Mouse (Mus musculus) heart, embryonic 11.5 days (tissue): ENCODE results near the gene Ldlr. TPM values are rescaled to one million over a fixed set of nuclear protein-coding genes. Genes with fewer than 3 reads are reported as not detected.

Experiments used
- ATAC-seq: fragments of 200-750 bp; cut with Nextera tagmentation; replicated peaks from 2 replicates; pipeline ENCODE4 v1.8.0; 2017; ENCODE audit warnings: moderate library complexity; ENCODE audit not compliant: insufficient number of reproducible peaks, low FRiP score, low TSS enrichment
- H3K27ac ChIP-seq: fragments of 300-500 bp; sonication (generic); 2 replicates; pipeline ENCODE4 v1.5.1; 2014; ENCODE audit warnings: mild to moderate bottlenecking, low read depth, low read length
- H3K27me3 ChIP-seq: fragments of 300-500 bp; sonication (generic); 2 replicates; pipeline ENCODE4 v1.6.1; 2014; ENCODE audit warnings: mild to moderate bottlenecking, low read length, mixed read lengths; ENCODE audit not compliant: control insufficient read depth, insufficient read depth
- H3K36me3 ChIP-seq: fragments of 300-500 bp; sonication (generic); 2 replicates; pipeline ENCODE4 v1.6.1; 2014; ENCODE audit warnings: mild to moderate bottlenecking, low read length, moderate library complexity, mixed read lengths; ENCODE audit not compliant: control insufficient read depth, insufficient read depth
- H3K4me1 ChIP-seq: fragments of 300-500 bp; sonication (generic); 2 replicates; pipeline ENCODE4 v1.6.1; 2014; ENCODE audit warnings: low read length; ENCODE audit not compliant: control insufficient read depth, insufficient read depth
- H3K4me2 ChIP-seq: fragments of 300-500 bp; sonication (generic); 2 replicates; pipeline ENCODE4 v1.6.1; 2014; ENCODE audit warnings: mild to moderate bottlenecking, moderate library complexity
- H3K4me3 ChIP-seq: fragments of 300-500 bp; sonication (generic); 2 replicates; pipeline ENCODE4 v1.5.1; 2014; ENCODE audit warnings: low read depth, low read length
- H3K9ac ChIP-seq: fragments of 300-500 bp; sonication (generic); 2 replicates; pipeline ENCODE4 v1.6.1; 2014; ENCODE audit warnings: mild to moderate bottlenecking, low read depth, low read length, moderate library complexity
- H3K9me3 ChIP-seq: fragments of 300-500 bp; sonication (generic); replicated peaks from 2 replicates; pipeline ENCODE4 v1.6.1; 2016; ENCODE audit warnings: low read length; ENCODE audit not compliant: control insufficient read depth
- WGBS: fragments of 180-500 bp; shearing (Covaris S2); extraction: QIAGEN DNeasy Blood & Tissue Kit; methylation state at CpG from one replicate; pipeline ENCODE4 v1.1.7; 2014; ENCODE audit not compliant: insufficient replicate concordance; 5-methylcytosine and 5-hydroxymethylcytosine counted together
- polyA plus RNA-seq: library from polyadenylated mRNA; unstranded; fragments of >200 nt; fragmentation: Nextera tagmentation; extraction: Ambion mirVana; gene quantifications from 2 replicates; pipeline ENCODE4 v1.2.1, GENCODE M21; 2014

Gene Ldlr
- polyA plus RNA-seq, 1 experiment from 2014 or later: 11.1 TPM

DNA sequence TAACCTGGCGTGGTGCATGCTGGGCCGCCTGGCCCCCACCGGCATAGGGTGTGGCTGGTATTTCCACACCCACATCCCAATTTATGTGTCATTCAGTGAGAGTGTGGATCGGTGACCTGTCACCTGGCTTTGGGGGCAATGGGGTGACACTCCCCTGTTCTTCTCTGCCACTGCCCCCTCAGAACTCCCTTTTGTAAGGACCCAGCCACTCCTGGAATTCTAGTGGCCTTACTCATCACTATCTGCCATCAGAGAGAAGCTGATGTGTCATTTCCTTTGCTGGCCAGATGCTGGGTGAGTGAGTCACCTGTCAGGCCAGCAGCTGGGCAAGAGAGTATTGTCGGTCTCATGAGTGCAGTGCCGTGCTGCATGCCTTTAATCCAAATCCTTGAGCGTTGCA lies 6.0 kb downstream of the Ldlr start:
- peaks cover 30% of the 10 kb centered on the region for H3K36me3 ChIP-seq
- H3K4me1 ChIP-seq: peaks cover 35% of the 10 kb centered on the region
- H3K27ac ChIP-seq: no peak overlapping the region
- WGBS: 69% methylated on average over 7 of the region's 7 CpGs
- H3K9me3 ChIP-seq: no peaks in the 10 kb centered on the region
- H3K27me3 ChIP-seq: no peaks in the 10 kb centered on the region
- no peak for ATAC-seq
- no peak overlapping the region for H3K4me3 ChIP-seq
- no peak overlapping the region for H3K9ac ChIP-seq
- H3K4me2 ChIP-seq: no peak overlapping the region

DNA sequence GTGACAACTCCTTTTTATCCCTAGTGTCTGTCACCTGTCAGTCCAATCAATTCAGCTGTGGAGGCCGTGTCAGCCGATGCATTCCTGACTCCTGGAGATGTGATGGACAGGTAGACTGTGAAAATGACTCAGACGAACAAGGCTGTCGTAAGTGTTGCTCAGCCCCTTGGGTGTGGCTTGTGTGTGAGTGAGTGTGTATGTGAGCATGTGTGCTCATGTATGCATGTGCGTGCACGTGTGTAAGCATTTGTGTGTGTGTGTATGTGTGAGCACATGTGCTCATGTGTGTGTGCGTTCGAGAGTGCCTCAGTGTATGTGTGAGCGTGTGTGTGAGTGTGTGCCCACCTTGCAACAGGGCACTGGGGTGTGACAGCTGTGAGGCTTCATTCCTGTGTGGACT lies 9.0 kb downstream of the Ldlr start:
- no peak overlapping the region for H3K27ac ChIP-seq

DNA sequence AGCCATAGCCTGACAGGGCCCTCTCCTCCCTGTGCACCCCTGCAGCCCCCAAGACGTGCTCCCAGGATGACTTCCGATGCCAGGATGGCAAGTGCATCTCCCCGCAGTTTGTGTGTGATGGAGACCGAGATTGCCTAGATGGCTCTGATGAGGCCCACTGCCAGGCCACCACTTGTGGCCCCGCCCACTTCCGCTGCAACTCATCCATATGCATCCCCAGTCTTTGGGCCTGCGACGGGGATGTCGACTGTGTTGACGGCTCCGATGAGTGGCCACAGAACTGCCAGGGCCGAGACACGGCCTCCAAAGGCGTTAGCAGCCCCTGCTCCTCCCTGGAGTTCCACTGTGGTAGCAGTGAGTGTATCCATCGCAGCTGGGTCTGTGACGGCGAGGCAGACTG lies 10.2 kb downstream of the Ldlr start:
- no peak overlapping the region for H3K9ac ChIP-seq
- H3K9me3 ChIP-seq: no peaks in the 10 kb centered on the region
- H3K4me1 ChIP-seq: peaks cover 12% of the 10 kb centered on the region
- WGBS: 90% methylated on average over 17 of the region's 17 CpGs
- no peak overlapping the region for H3K27ac ChIP-seq
- H3K27me3 ChIP-seq: no peaks in the 10 kb centered on the region
- H3K4me2 ChIP-seq: no peak overlapping the region
- peaks cover 60% of the 10 kb centered on the region for H3K36me3 ChIP-seq
- no peak for ATAC-seq
- no peak overlapping the region for H3K4me3 ChIP-seq

More for the DNA sequence above, 9.0 kb downstream of the Ldlr start:
- no peak overlapping the region for H3K4me2 ChIP-seq
- H3K9me3 ChIP-seq: no peaks in the 10 kb centered on the region
- peaks cover 55% of the 10 kb centered on the region for H3K36me3 ChIP-seq
- peaks cover 16% of the 10 kb centered on the region for H3K4me1 ChIP-seq
- H3K9ac ChIP-seq: no peak overlapping the region
- no peaks in the 10 kb centered on the region for H3K27me3 ChIP-seq
- WGBS: 95% methylated on average over 9 of the region's 9 CpGs
- ATAC-seq: no peak
- no peak overlapping the region for H3K4me3 ChIP-seq

DNA sequence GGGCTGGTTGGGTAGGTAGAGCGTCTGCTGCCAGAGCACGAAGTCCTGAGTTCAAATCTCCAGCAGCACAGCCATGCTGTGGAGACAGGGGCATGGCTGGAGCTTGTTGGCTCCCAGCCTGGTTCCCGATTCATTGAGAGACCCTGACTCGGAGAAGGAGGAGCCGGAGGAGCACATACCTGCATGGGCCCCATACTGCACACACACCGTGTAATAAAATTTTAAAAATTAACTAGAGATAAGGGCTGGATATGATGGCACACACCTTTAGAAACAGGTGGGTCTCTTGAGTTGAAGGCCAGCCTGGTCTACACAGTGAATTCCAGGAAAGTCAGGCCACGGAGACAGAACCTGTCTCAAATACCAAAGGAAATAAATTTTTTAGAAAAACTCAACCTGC lies 10.7 kb downstream of the Ldlr start:
- peaks cover 8% of the 10 kb centered on the region for H3K4me1 ChIP-seq
- H3K9me3 ChIP-seq: no peaks in the 10 kb centered on the region
- WGBS: 97% methylated on average over 7 of the region's 7 CpGs
- no peak overlapping the region for H3K9ac ChIP-seq
- no peaks in the 10 kb centered on the region for H3K27me3 ChIP-seq
- H3K4me3 ChIP-seq: no peak overlapping the region
- H3K4me2 ChIP-seq: no peak overlapping the region
- H3K36me3 ChIP-seq: peaks cover 65% of the 10 kb centered on the region
- ATAC-seq: no peak
- no peak overlapping the region for H3K27ac ChIP-seq

DNA sequence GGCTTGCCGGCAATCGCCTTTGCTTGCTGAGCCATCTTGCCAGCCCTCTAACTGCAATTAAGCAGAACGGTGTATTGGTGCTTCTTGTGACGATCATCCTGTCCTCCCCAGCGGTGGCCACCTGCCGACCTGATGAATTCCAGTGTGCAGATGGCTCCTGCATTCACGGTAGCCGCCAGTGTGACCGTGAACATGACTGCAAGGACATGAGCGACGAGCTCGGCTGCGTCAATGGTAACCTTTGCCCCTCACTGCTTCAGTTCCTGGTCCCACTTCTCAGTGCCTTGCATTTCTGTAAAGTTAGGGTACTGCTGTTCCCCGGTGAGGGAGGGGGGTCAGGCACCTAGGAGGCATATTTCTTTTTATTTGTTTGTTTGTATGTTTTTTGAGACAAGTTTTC lies 11.8 kb downstream of the Ldlr start:
- Histone ChIP-seq H3K9me3 (no peaks in the 10 kb centered on the region), H3K27me3 (no peaks in the 10 kb centered on the region), H3K4me2 (no peak overlapping the region), H3K4me1 (no peaks in the 10 kb centered on the region), H3K27ac (no peak overlapping the region), H3K9ac (no peak overlapping the region), H3K4me3 (no peak overlapping the region), H3K36me3 (peaks cover 74% of the 10 kb centered on the region)
- 91% methylated on average over 14 of the region's 14 CpGs for WGBS
- no peak for ATAC-seq

DNA sequence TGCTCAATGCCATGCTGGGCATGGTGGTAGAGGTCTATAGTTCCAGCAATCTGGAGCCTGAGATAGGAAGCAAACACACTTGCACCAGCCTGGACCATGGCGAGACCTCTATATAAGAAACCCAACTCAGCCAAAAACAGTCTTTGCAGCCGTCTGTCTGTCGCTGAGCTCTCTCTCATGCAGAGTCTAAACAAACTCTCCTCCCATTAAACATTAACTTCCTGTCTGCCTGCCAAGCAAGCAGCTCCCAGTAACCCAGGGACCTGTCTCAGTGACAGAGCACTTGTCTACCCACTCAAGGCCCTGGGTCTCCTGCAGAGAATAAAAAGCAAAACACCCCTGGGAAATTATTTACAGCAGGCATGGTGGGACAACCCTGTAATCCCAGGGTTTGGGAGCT lies 13.3 kb downstream of the Ldlr start:
- no peak for ATAC-seq
- H3K27ac ChIP-seq: no peak overlapping the region
- H3K9ac ChIP-seq: no peak overlapping the region
- peaks cover 72% of the 10 kb centered on the region for H3K36me3 ChIP-seq
- H3K27me3 ChIP-seq: no peaks in the 10 kb centered on the region
- 82% methylated on average over 3 of the region's 3 CpGs for WGBS
- no peak overlapping the region for H3K4me3 ChIP-seq
- H3K4me1 ChIP-seq: no peaks in the 10 kb centered on the region
- H3K9me3 ChIP-seq: no peaks in the 10 kb centered on the region
- no peak overlapping the region for H3K4me2 ChIP-seq

DNA sequence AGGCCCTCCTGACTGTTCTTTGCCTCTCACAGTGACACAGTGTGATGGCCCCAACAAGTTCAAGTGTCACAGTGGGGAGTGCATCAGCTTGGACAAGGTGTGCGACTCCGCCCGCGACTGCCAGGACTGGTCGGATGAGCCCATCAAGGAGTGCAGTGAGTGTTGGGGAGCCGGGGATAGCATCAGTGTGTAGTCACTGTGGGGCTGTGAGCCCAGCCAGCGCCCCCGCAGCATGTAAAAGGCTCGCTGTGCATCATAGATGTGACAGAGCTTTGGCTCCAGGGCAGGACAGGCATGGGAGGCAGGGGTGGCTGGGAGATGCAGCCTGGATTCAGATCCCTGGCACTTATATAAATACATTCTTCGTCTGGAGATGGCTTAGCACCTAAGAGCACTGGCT lies 13.9 kb downstream of the Ldlr start:
- no peaks in the 10 kb centered on the region for H3K4me1 ChIP-seq
- no peak for ATAC-seq
- no peaks in the 10 kb centered on the region for H3K9me3 ChIP-seq
- peaks cover 71% of the 10 kb centered on the region for H3K36me3 ChIP-seq
- H3K9ac ChIP-seq: no peak overlapping the region
- no peak overlapping the region for H3K27ac ChIP-seq
- no peak overlapping the region for H3K4me3 ChIP-seq
- no peaks in the 10 kb centered on the region for H3K27me3 ChIP-seq
- 88% methylated on average over 10 of the region's 10 CpGs for WGBS
- H3K4me2 ChIP-seq: no peak overlapping the region

DNA sequence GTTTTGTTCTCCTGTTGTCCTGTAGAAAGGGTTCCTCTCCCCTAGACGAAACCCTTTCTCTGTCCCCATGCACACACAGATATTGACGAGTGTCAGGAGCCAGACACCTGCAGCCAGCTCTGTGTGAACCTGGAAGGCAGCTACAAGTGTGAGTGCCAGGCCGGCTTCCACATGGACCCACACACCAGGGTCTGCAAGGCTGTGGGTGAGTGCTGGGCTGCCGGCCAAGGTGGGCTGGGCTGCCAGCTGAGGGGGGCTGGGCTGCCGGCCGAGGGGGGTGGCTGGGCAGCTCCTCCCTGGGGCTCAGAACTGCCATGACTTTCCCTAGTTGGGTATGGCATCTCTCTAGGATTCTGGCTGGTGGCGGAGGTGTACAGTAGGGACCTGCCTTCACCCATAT lies 15.5 kb downstream of the Ldlr start:
- Histone ChIP-seq H3K9ac (no peak overlapping the region), H3K36me3 (peaks cover 65% of the 10 kb centered on the region), H3K4me3 (no peak overlapping the region), H3K27ac (no peak overlapping the region), H3K4me2 (no peak overlapping the region), H3K9me3 (no peaks in the 10 kb centered on the region), H3K27me3 (no peaks in the 10 kb centered on the region), H3K4me1 (no peaks in the 10 kb centered on the region)
- WGBS: 86% methylated on average over 7 of the region's 7 CpGs
- no peak for ATAC-seq

DNA sequence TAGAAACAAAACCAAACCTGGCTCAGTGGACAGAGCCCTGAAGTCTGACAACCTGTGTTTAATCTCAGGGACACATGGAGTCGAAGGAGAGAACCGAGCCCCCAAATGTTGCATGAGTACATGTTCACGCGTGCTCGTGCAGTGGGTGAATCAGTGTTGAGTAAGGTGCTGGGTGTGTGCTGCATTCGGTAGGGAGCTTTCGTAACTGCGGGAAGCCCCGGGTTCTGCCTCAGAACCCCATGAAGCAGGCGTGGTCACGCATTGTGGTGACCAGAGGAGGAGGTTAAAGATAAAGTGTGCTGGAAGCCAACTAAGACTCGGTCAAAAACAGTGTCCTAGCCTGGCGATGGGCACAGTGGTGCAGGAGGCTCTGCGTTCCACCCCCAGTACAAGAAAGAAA lies 17.1 kb downstream of the Ldlr start:
- Histone ChIP-seq H3K4me2 (no peak overlapping the region), H3K4me1 (no peaks in the 10 kb centered on the region), H3K9me3 (no peaks in the 10 kb centered on the region), H3K36me3 (peaks cover 58% of the 10 kb centered on the region), H3K27me3 (no peaks in the 10 kb centered on the region), H3K27ac (no peak overlapping the region), H3K9ac (no peak overlapping the region), H3K4me3 (no peak overlapping the region)
- 94% methylated on average over 14 of the region's 14 CpGs for WGBS
- ATAC-seq: no peak
